Mouse (Mus musculus): ENCODE results near the gene Gmppa. TPM values are rescaled to one million over a fixed set of nuclear protein-coding genes. Genes with fewer than 3 reads are reported as not detected.

Gene Gmppa
- polyA plus RNA-seq, 2 experiments = 22.8 to 34.3 TPM

- H3K4me2 ChIP-seq (ENCODE audit: low read depth) = peak overlapping the region; percentile 58
- TF ChIP-seq CTCF (IDR thresholded peaks at IDR 0.05; ENCODE audit: low read depth) (no peak), EP300 (IDR thresholded peaks at IDR 0.05; ENCODE audit: low read depth) (no peak)
- H3K27me3 ChIP-seq (ENCODE audit: control insufficient read depth, insufficient read depth, low read length) = peaks cover 32% of the 10 kb centered on the region
- no peaks in the 10 kb centered on the region for H3K9me3 ChIP-seq (ENCODE audit: control insufficient read depth, low read length)
- DNase-seq (ENCODE audit: low read depth in 3 of 3, low spot score in 3 of 3) (peak in 1 of 3 experiments; percentile 20), ATAC-seq (ENCODE audit: insufficient read depth) (peak; percentile 61)
- peaks cover 23 to 36% of the 10 kb centered on the region in 2 experiments for H3K4me1 ChIP-seq (replicated peaks; ENCODE audit: control insufficient read depth in 2 of 2, insufficient read depth in 2 of 2, low read length in 1 of 2)
- 11% methylated on average over 9 of the region's 9 CpGs for WGBS (ENCODE audit: insufficient replicate concordance)
- H3K36me3 ChIP-seq (replicated peaks; ENCODE audit: control insufficient read depth, insufficient read depth, low read depth) = no peaks in the 10 kb centered on the region
- H3K9ac ChIP-seq (replicated peaks) = no peak overlapping the region
- H3K4me3 ChIP-seq (ENCODE audit: insufficient read depth in 1 of 2, low read depth in 2 of 2, low read length in 2 of 2) = no peak overlapping the region
- H3K27ac ChIP-seq = no peak overlapping the region
These were observed 9.5 kb downstream of the Gmppa start for GRCm38 (mm10) chr1:75445141-75445701.

- no peak for TF ChIP-seq EP300 (IDR thresholded peaks at IDR 0.05; ENCODE audit: low read depth)
- peak; percentile 97 for TF ChIP-seq CTCF (IDR thresholded peaks at IDR 0.05; ENCODE audit: low read depth)
- peaks cover 28 to 36% of the 10 kb centered on the region in 2 experiments for H3K4me1 ChIP-seq (replicated peaks; ENCODE audit: control insufficient read depth in 2 of 2, insufficient read depth in 2 of 2, low read length in 1 of 2)
- H3K4me2 ChIP-seq (ENCODE audit: low read depth) = peak overlapping the region; percentile 58
- H3K36me3 ChIP-seq (replicated peaks; ENCODE audit: control insufficient read depth, insufficient read depth, low read depth) = no peaks in the 10 kb centered on the region
- H3K27me3 ChIP-seq (ENCODE audit: control insufficient read depth, insufficient read depth, low read length) = peaks cover 39% of the 10 kb centered on the region
- ATAC-seq (ENCODE audit: insufficient read depth) (peak; percentile 72), DNase-seq (ENCODE audit: low read depth in 3 of 3, low spot score in 3 of 3) (peak; percentile 54 to 63 (median 60))
- WGBS (ENCODE audit: insufficient replicate concordance) = under 1% methylated on average over 22 of the region's 22 CpGs
- H3K9me3 ChIP-seq (ENCODE audit: control insufficient read depth, low read length) = no peaks in the 10 kb centered on the region
- H3K9ac ChIP-seq (replicated peaks) = no peak overlapping the region
- no peak overlapping the region for H3K4me3 ChIP-seq (ENCODE audit: insufficient read depth in 1 of 2, low read depth in 2 of 2, low read length in 2 of 2)
- no peak overlapping the region; the same call in 1 of the 2 replicates for H3K27ac ChIP-seq
These were observed 10.3 kb downstream of the Gmppa start for GRCm38 (mm10) chr1:75445751-75446611.

- H3K4me2 ChIP-seq (ENCODE audit: low read depth) = peak overlapping the region; percentile 58
- no peak overlapping the region for H3K4me3 ChIP-seq (ENCODE audit: insufficient read depth in 1 of 2, low read depth in 2 of 2, low read length in 2 of 2)
- no peaks in the 10 kb centered on the region for H3K36me3 ChIP-seq (replicated peaks; ENCODE audit: control insufficient read depth, insufficient read depth, low read depth)
- H3K9ac ChIP-seq (replicated peaks) = no peak overlapping the region
- ATAC-seq (ENCODE audit: insufficient read depth) = no peak
- WGBS (ENCODE audit: insufficient replicate concordance) = 0% methylated on average over 19 of the region's 20 CpGs
- H3K27me3 ChIP-seq (ENCODE audit: control insufficient read depth, insufficient read depth, low read length) = peaks cover 45% of the 10 kb centered on the region
- H3K9me3 ChIP-seq (ENCODE audit: control insufficient read depth, low read length) = no peaks in the 10 kb centered on the region
- no peak for DNase-seq (ENCODE audit: low read depth in 3 of 3, low spot score in 3 of 3)
- TF ChIP-seq CTCF (IDR thresholded peaks at IDR 0.05; ENCODE audit: low read depth) = no peak
- no peak for TF ChIP-seq EP300 (IDR thresholded peaks at IDR 0.05; ENCODE audit: low read depth)
- peaks cover 28 to 36% of the 10 kb centered on the region in 2 experiments for H3K4me1 ChIP-seq (replicated peaks; ENCODE audit: control insufficient read depth in 2 of 2, insufficient read depth in 2 of 2, low read length in 1 of 2)
- H3K27ac ChIP-seq = no peak overlapping the region
These were observed 10.9 kb downstream of the Gmppa start for GRCm38 (mm10) chr1:75446656-75447055.

- no peak overlapping the region; the same call in 1 of the 2 replicates for H3K9ac ChIP-seq (replicated peaks)
- peaks cover 53% of the 10 kb centered on the region for H3K27me3 ChIP-seq (ENCODE audit: control insufficient read depth, insufficient read depth, low read length)
- no peaks in the 10 kb centered on the region for H3K36me3 ChIP-seq (replicated peaks; ENCODE audit: control insufficient read depth, insufficient read depth, low read depth)
- TF ChIP-seq CTCF (IDR thresholded peaks at IDR 0.05; ENCODE audit: low read depth) = no peak
- TF ChIP-seq EP300 (IDR thresholded peaks at IDR 0.05; ENCODE audit: low read depth) = no peak
- WGBS (ENCODE audit: insufficient replicate concordance) = 4% methylated on average over 10 of the region's 10 CpGs
- DNase-seq (ENCODE audit: low read depth in 3 of 3, low spot score in 3 of 3) = no peak
- no peaks in the 10 kb centered on the region for H3K9me3 ChIP-seq (ENCODE audit: control insufficient read depth, low read length)
- peak overlapping the region; percentile 10 to 15; a peak in 2 of 4 replicates for H3K4me3 ChIP-seq (ENCODE audit: insufficient read depth in 1 of 2, low read depth in 2 of 2, low read length in 2 of 2)
- peak overlapping the region; percentile 58 for H3K4me2 ChIP-seq (ENCODE audit: low read depth)
- no peak overlapping the region for H3K27ac ChIP-seq
- peaks cover 28 to 36% of the 10 kb centered on the region in 2 experiments for H3K4me1 ChIP-seq (replicated peaks; ENCODE audit: control insufficient read depth in 2 of 2, insufficient read depth in 2 of 2, low read length in 1 of 2)
- peak; percentile 6; the same call in 1 of the 2 replicates for ATAC-seq (ENCODE audit: insufficient read depth)
These were observed 11.7 kb downstream of the Gmppa start for GRCm38 (mm10) chr1:75447265-75448051.

All from liver, embryonic 14.5 days (tissue).